Mouse (Mus musculus) heart, adult 11 months (tissue): ENCODE measurements around the gene Wiz.

Source experiments
- DNase-seq: peaks from one replicate; pipeline ENCODE4 v3.0.0; 2022

Wiz gene

DNA sequence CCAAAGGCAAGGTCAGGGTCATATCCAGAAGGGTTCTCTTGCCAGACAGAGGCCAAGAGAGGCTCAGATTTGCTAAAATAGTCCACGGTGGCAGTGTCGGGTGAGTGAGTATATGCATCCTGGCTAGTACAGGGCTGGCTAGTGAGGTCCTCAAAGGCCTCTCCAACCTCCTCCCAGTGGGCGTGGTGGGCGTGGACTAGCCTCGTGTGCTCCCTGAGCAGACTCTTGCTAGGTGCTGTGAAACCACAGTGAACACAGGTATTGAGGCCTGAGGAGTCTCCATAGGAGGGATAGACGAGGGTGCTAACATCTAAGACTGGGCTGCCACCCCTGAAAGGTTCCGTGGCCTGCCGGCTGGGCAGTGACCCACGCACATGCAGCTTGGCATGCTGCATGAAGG, 12.1 kb downstream of the Wiz start:
- peak; percentile 88 for DNase-seq

DNA sequence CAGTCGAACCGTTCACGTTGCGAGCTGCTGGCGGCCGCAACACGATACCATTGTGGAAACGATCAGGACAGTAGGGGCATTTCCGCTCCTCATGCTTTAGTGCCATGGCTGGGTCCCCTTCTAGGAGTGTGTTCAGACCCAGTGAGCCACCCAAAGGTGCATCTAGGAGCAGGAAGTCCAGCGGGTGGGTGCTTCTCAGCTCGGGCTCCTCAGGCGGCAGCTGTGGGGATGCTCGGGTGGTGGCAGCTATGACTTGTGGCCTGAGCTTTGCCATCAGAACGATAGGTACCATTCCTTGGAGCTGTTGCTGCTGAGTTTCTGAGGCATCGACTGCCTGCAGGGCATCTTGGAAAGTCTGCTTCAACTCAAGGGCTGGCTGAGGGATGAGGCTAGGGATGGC, 12.8 kb downstream of the Wiz start:
- DNase-seq, result peak; percentile 85

DNA sequence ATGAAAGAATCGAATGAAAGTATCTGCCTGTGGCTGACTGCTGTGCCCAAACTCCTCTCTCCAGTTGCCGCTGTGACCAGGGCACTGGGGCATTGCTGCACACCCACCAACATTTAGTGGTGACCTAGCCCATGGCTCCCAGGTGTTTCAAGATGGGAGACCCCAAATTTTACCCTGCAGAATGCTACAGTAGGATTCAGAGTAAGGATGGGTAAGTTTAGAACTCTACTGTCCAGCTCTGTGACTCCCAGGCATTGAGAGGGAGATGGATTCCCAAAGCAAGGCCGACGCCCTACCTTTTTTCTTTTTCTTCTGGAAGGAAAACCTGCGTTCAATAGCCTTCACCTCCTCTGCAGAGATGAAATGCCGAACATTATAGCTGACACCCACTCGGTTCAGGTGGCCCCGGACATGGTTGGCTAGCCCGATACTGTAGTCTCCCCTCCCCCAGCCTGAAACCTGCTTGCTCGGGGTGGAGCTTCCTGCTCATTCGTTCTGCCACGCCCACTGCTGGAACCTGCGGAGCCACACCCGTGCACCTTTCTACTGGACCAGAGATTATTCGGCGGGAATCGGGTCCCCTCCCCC, 20.2 kb downstream of the Wiz start:
- DNase-seq, result peak; percentile 68

DNA sequence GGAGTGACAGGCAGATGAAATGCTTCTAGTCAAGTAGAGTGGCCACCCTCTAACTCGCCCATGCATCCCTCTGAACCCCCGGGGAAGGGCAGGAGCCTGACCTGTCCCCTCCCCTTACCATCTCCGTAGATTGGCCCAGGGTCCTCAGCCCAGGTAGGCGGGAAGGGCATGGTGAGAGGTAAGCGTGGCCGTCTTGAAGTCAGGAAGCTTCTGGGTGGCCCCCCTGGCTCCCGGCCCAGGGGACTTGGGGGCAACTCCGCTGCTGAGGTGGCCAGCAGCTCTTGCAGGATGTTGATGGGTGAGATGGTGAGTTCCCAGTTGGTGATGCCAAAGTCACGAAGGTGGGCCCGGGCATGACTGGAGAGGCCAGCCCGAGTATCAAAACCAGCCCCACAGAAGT, 21.5 kb downstream of the Wiz start:
- peak; percentile 88 for DNase-seq

DNA sequence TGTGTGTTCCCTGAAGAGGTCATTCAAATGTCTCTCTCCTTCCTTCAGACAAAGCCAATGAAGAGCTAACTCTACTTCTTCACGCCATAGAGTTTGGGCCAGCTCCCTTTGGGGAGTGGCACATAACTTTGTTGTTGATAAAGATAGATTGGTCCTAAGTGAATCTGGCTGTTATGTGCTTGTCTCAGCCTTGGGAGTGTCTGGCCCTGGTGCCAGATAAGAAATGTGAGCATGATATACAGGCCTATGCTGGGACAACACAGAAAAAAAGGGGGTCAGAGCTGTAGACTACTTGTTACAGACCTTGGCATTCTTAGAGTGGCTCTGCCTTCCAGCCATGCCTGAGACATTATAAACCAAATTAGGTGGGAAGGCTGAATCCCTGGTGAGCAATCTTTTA, 23.9 kb downstream of the Wiz start:
- DNase-seq, result peak; percentile 83

DNA sequence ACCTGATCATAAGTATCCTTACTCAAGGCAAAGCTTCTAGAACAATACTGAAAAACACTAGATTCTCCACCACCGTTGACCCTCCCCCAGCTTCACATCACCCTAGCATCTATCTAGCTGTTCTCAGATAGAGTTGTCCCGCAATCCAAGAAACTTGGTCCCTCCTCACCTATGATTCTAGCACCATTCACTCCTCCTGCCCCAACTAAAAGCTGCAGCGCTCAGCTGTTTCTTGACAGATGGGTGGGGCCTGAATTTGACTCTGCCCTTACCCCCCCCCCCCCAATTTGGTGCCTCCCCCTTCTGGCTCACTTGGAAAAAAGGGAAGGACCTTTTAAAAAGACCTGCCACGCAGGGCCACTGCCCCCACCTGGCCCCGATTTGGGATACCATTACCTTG, 24.4 kb downstream of the Wiz start:
- peak; percentile 89 for DNase-seq

DNA sequence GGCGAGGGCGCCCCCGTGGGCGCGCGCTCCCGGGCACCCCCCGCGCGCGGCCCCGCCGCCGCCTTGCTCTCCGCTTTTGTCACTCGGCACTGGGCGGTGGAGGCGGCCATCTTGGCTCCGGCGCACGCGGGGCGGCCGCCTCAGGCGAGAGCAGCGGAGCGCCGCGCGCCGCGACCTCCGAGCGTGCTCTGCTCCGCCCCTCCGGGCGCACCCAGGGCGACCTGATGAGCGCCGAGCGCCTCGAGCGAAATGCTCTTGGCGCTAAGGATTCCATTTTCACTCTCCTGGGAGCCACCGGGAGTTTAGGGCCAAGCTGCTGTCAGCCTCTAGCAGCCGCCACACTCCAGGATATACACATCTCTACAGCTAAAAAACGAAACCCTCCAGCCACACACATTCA, 24.9 kb downstream of the Wiz start:
- DNase-seq, result peak; percentile 99

DNA sequence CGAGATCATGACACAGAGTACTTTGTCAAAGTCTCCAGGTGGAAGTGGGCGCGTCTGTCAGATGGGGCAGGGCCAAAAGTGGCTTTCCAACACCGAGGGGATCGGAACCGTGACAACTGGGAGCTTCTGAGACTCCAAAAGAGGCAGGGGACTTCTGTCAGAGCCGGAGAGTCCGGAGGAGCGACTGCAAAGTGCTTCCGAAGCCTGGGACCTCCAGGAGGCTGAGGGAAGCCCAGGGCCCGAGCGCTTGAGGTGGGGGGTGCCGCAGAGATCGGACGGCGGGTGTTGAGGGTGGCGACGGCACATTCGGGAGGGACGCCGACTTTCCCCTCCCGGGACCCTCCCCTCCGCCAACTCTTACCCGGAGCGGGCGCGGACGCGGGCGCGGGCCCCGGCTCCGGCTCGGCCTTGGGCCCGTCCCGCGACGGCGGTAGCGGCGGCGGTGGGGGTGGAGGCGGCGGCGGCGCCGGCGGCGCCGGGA, 25.4 kb downstream of the Wiz start:
- DNase-seq, result peak; percentile 91

DNA sequence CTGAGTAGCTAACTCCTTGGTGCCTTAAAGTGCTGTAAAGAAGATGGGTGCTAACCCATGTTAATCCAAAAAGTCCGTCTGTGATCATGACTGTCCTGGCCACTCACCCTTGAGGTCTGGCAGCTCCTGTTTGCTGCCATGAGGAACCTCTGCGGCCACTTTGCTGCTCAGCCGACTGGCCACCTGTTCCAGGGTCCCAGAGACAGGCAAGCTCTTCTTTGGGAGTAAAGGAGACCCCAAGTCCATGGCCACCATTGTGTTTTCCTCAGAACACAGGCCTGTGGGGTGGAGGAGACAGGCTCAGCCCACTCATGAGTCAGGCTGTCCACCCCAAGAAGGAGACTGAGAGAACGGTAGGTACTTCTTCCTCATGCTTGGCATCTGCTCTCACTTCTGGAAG, 26.6 kb downstream of the Wiz start:
- DNase-seq, result peak; percentile 85

DNA sequence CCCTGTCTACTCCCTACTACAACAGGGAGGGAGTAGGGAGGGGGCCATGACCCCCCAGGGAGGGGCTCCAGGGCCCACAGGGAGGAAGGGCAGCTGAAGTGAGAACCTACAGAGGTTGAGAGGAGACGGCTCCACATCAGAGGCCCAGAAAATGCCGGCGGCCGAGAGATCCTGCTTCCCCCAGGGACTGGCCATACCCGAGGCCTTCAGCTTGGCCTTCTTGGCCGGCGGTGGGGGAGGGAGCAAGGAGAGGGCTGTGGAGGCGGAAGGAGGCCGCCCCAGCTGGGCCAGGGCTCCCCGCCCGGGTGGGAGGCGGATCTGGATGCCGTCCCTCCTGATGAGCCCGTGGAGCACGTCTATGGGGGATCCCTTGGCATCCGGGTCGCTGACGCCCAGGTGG, 29.3 kb downstream of the Wiz start:
- DNase-seq, result peak; percentile 92

DNA sequence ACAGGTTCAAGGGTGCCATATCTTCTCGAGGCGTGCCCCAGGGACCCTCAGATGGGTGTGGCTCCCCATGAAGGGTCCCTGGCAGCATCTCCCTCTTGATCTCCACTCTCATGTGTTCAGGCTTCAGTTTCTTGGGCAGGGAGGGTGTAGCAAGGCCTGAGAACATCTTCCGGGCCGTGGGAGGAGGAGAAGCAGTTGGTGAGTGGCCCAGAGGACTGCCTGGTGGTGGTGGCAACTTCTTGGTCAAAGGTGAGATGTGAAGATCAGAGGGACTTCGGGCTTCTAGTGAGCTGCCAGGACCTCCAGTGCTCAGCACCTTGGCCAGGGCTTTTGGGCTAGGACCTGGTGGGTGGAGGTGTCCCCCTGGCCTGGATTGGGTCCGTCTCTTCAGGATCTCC, 30.3 kb downstream of the Wiz start:
- DNase-seq, result peak; percentile 87

DNA sequence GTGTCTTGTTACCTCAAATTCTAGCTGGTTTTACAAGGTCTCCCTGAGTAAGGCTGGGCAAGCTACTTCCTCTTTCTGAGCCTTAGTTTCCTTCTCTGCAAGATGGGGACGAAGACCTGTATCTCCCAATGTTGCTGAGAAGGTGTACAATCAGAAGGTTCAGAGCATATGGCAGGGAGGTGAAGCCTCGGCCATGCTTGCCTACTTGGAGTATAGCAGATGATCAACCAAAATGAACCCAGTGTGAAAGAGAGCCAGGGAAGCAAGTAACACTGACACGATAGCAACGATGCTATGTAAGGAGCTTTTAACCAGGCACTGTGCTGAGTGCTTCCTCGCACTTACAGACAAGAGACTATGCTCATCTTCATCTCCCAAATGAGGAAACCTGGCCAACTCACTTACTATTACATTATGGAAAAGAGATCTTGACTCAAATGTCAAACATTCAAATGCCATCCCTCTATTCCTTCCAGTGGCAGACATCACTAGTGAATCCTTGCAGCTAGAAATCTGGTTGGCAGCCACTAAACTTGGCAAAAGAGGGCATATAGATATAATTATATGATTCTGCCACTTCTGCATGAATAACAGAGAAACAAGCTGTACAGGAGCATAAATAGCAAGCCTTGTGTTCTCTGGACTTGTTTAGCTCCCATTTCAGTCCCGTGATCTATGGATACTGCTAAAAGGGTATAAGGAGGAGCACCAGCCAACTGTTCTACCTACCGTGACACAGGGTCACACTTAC, 30.9 kb downstream of the Wiz start:
- DNase-seq, result peak; percentile 74

DNA sequence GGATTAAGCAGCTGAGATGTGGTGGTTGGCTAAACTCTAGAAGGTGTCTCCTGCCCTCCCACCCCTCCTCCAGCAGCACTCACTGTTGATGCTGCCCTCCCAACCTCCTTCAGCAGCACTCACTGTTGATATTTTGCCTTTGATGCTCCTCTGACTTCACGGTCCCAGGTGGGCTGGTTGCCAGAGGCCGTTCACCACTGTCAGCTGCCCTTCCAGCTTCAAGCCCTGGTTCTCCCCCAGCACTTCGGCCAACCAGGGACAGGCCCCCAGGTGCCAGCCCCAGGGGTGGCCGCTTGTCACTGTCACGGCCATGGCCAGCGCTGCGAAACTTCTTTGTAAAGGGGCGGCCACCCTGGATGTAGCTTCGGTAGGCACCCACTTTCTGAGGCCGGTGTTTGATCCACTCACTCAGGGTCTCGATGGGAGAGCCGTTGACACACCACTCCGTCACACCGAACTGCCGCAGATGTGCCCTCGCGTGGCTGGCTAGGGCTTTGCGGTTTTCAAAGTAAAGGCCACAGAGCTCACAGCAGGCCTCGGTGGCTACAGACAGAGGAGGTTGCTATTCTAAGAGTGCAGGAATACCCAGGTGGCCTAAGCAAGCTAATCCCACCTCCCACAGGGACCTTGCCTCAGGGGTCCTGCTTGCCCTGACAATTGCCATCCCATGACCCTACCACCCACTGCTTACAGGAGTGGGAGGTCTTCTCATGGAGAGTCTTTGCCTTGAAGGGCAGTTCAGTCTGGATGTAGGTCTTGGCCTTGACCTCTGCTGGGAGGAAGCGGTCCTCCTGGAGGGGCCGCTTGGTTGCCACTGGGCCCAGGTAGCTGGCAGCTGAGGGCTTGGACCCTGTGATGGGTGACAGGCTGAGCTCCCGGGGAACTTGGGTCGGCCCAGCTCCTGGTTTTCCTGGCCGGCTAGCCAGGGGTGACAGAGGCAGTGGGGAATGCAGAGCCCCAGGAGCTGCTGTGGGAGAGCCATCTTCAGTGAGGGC, 32.2 kb downstream of the Wiz start:
- DNase-seq, result peak; percentile 88

DNA sequence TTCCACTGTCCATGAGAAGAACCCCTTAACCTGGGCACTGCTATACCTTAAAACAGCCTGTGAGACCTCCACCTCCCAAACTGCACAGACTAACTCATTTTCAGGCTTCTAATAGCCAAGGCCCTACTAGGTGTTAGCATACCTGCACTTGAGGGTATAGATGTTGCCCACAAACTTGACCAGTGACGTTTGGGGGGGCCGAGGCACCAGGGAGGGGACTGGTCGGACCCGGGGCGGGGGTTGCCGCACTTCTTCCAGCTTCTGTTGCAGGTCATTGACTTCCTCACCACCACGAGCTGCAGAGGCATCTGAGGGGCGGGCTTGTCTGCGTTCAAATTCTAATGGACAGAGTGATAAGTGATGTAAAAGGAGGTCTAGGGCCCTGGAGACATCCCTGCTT, 33.0 kb downstream of the Wiz start:
- peak; percentile 53 for DNase-seq

DNA sequence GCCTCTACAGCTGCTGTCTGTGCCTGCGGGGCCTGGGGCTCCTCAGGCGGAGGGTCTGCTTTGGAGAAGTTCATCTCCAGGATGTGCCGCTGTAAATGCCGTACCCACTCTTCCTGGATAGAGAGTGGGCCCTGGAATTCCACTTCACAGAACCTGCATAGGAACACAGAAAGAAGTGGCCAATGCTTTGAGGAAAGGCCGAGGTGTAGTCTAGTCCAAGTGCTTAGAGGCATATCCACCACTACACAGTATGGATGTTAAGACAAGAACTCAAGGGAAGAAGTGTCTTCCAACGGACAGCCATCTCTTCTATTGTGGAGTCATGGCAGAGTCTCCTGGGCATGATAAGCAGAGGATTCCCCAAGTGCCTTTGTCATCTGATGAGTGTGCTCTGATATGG, 34.2 kb downstream of the Wiz start:
- DNase-seq, result peak; percentile 81

DNA sequence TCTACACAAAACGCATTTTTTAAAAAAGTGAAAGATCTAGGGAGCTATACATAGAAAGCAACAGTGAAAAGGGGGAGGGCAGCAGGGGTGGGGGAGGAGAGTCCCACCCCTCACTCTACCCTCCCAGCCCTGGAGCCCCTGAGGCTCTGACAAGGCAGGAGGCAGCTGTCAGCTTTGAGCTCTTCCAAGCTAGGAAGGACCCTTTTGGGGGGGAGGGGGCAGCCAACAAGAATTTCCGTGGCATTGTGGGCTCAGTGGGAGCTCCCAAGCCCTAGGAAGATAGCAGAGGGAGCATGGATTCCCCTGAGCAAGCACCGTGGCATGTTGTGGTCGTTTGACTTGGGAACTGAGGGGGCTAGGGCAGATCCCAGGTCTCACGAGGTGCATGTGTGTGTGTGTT, 35.0 kb downstream of the Wiz start:
- peak; percentile 90 for DNase-seq

DNA sequence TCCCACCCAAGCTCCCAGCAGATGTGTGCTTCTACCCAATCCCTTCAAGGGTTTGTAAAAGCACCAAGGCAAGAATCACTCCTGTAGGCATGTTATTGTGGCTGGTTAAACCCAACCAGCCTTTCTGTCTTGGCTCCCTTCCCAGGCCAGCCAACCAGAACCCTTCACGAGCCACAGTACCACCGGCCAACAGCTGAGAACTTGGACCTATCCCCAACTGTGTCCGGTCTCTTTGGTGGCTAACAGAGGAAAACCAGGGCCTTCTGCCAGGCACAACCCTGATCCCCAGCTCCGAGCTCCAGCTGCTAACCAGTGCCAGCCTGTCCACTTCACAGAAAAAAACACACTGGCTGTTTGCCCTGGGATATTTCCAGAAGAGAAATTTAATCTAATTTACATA, 35.5 kb downstream of the Wiz start:
- peak; percentile 98 for DNase-seq

DNA sequence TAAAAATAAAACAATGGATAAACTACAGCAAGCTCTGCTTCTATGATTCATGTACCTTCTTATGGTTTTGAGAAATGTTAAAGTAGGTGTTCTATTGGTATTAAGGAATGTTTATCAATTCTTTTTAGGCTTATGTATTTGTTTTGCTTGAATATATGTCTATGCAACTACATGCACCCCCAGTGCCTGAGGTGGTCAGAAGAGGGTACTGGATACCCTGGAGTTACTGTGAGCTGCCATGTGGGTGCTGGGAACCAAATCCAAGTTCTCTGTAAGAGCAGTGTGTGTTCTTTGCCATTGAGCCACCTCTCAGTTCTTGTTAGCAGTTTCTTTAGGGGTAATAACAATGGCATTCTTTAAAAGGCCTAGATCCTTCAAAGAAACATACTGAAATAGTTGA, 37.5 kb downstream of the Wiz start:
- peak; percentile 73 for DNase-seq

DNA sequence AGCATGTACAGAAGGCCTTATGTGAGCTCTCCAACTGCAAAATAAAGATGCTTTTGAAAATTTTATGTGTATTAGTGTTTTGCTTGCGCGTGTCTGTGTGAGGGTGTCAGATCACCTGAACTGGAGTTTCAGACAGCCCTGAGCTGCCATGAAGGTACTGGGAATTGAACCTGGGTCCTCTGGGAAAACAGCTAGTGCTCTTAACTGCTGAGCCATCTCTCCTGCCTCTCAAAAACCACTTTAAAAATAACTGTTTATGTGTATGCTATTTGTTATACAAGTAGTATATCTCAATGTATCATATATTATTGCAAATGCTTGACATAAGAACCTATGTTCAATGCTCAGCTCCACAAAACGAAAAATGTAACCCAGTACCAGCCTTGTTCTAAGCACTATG, 38.0 kb downstream of the Wiz start:
- DNase-seq, result peak; percentile 37

DNA sequence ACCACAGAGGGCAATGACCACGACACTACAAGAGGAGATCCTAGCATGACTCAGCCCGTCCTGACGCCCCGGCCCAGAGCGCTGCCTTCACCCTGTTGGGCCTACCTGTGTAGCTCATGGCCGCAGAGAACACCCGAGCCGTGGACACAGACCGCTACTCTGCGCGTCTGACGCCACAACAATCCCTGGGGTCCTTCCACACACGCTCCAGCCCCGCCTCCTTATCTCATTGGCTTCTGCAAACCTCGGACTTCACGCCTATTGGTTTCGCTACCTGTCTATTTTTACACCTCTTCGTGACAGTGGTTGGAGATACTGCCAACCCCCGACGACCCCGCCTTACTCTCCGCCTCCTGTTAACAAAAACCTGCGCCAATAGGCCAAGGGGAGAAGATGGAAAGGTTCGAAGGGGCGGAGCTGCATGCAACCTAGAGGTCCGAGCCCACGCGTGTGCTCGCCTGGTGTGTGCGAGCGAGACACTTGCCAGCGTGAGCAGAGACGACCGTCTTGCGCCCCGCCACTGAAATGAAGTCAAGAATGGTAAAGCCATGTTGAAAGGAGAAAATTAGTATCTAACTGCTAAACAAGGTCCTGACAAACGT, 38.8 kb downstream of the Wiz start, which contains the start of gene Akap8l:
Gene Akap8l, minus strand, starts transcription at position 226 of the 602 bp plus-strand sequence.
- peak; percentile 100 for DNase-seq

DNA sequence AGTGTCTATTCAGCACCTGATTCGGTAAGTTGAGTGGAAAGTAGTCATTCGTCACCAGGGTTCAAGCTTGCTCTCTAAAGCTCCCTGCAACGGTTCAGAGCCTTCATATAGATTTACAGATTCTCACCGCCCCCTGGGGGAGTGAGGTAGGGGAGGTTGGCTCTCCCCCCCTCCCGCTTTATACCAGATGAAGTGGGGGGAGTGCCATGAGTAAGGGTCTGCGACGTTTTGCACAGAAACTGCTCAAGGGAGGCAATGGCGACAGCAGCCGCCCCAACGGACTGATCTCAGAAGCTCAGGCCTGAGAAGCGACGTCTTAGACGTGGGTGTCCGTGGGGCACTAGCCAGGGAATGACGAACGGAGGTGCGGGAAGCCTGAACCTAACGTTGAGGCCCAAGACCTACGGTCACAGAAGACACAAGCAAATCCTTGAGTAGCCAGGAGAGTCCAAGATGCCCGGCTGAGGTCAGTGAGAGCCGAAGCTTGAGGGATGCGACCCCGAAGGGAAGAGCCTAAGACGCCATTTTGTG, 39.3 kb downstream of the Wiz start:
- DNase-seq, result no peak

DNA sequence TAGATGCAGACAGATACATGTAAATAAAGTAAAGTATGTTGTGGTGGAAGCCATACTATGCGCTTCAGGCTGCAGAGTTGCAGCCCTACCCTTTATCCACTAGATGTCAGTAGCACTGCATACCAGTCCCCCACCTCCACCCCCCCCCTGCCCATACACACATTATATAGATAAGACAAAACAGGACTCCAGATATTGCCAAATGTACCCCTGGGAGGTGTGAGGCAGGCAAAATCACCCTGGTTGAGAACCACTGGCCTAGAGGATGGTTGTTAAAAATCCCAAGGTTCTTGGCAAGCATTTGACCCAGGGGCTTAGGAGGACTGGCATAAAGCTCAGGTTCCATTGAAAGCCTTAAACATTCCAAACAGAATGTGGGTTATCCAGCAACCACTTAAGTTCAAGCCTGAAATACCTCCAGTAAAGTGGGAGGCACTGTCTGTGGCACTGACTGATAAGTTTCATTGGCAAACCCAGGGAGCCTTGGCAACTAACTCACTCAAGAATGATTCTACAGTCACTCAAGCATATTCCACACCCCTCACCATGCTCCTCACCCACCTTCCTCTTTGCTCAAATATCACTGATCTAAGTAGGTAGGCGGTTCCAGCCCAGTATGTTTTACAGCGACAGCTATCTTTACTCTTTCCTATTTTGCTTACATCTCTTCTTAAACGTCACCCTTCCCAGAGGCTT, 40.1 kb downstream of the Wiz start:
- peak; percentile 93 for DNase-seq
